18 mouse cellular contexts compared by ENCODE assay signal in genomic region chr16:74048980-74049379, GRCm38 (mm10).
"Had no signal": no experiment of that assay in that cellular context is flagged by ENCODE, and none has a peak within 500 bp of the region (broad histone marks: within the 10 kb centered on the region; RNA-seq: fewer than 3 reads in every experiment).

No protein-coding gene starts in this region.

- H3K27me3 ChIP-seq: limb, embryonic 12.5 days; limb, embryonic 15.5 days; liver, embryonic 15.5 days; lung, embryonic 15.5 days; midbrain, embryonic 12.5 days; midbrain, embryonic 15.5 days; stomach, embryonic 15.5 days had no signal

- H3K4me2 ChIP-seq: limb, embryonic 12.5 days; limb, embryonic 15.5 days; liver, embryonic 11.5 days; liver, embryonic 15.5 days; lung, embryonic 15.5 days; midbrain, embryonic 12.5 days; midbrain, embryonic 15.5 days; stomach, embryonic 15.5 days had no signal

- H3K27ac ChIP-seq: limb, embryonic 12.5 days; limb, embryonic 15.5 days; liver, embryonic 15.5 days; lung, embryonic 15.5 days; midbrain, embryonic 12.5 days; midbrain, embryonic 15.5 days; stomach, embryonic 15.5 days had no signal

- H3K4me3 ChIP-seq: limb, embryonic 12.5 days; limb, embryonic 15.5 days; liver, embryonic 15.5 days; lung, embryonic 15.5 days; midbrain, embryonic 12.5 days; midbrain, embryonic 15.5 days; stomach, embryonic 15.5 days had no signal

- H3K4me1 ChIP-seq: limb, embryonic 15.5 days; liver, embryonic 15.5 days; lung, embryonic 15.5 days; midbrain, embryonic 12.5 days; stomach, embryonic 15.5 days had no signal

- H3K9ac ChIP-seq: limb, embryonic 12.5 days; limb, embryonic 15.5 days; liver, embryonic 15.5 days; lung, embryonic 15.5 days; midbrain, embryonic 12.5 days; midbrain, embryonic 15.5 days; stomach, embryonic 15.5 days had no signal

- DNase-seq: kidney, adult 9 months; kidney, postnatal 14 days; kidney, postnatal 4 days; left cerebral cortex, postnatal 4 days; lung, adult 18-20 months; lung, postnatal 10 days; lung, postnatal 4 days; right cerebral cortex, postnatal 25 days; spleen, adult 18-20 months; thymus, postnatal 25 days had no signal

- H3K36me3 ChIP-seq: limb, embryonic 15.5 days; liver, embryonic 15.5 days; lung, embryonic 15.5 days; midbrain, embryonic 12.5 days; midbrain, embryonic 15.5 days; stomach, embryonic 15.5 days had no signal

- ATAC-seq: midbrain, embryonic 15.5 days had no signal

- H3K9me3 ChIP-seq: limb, embryonic 15.5 days; liver, embryonic 15.5 days; lung, embryonic 15.5 days; midbrain, embryonic 12.5 days; midbrain, embryonic 15.5 days; stomach, embryonic 15.5 days had no signal
